Mouse (Mus musculus) embryonic facial prominence, embryonic 12.5 days (tissue): ENCODE measurements around the gene Dock10. TPM values are rescaled to one million over a fixed set of nuclear protein-coding genes. Genes with fewer than 3 reads are reported as not detected.

Source experiments
- ATAC-seq: fragments of 200-750 bp; cut with Nextera tagmentation; 2 replicates; pipeline ENCODE4 v1.8.0; 2017; ENCODE audit not compliant: insufficient number of reproducible peaks, insufficient read depth, low FRiP score, low TSS enrichment
- H3K27ac ChIP-seq: fragments of 300-500 bp; sonication (generic); 2 replicates; pipeline ENCODE4 v1.5.1; 2016; ENCODE audit warnings: mild to moderate bottlenecking
- H3K27me3 ChIP-seq: fragments of 300-500 bp; sonication (generic); 2 replicates; pipeline ENCODE4 v1.6.1; 2016; ENCODE audit warnings: mild to moderate bottlenecking, moderate library complexity
- H3K36me3 ChIP-seq: fragments of 300-500 bp; sonication (generic); 2 replicates; pipeline ENCODE4 v1.6.1; 2016; ENCODE audit warnings: mild to moderate bottlenecking
- H3K4me1 ChIP-seq: fragments of 300-500 bp; sonication (generic); 2 replicates; pipeline ENCODE4 v1.6.1; 2016
- H3K4me2 ChIP-seq: fragments of 300-500 bp; sonication (generic); replicated peaks from 2 replicates; pipeline ENCODE4 v1.6.1; 2016; ENCODE audit warnings: mild to moderate bottlenecking, moderate library complexity
- H3K4me3 ChIP-seq: fragments of 300-500 bp; sonication (generic); 2 replicates; pipeline ENCODE4 v1.5.1; 2016; ENCODE audit warnings: mild to moderate bottlenecking
- H3K9ac ChIP-seq: fragments of 300-500 bp; sonication (generic); 2 replicates; pipeline ENCODE4 v1.6.1; 2016; ENCODE audit warnings: mild to moderate bottlenecking, moderate library complexity
- H3K9me3 ChIP-seq: fragments of 300-500 bp; sonication (generic); 2 replicates; pipeline ENCODE4 v1.6.1; 2016; ENCODE audit warnings: mild to moderate bottlenecking, moderate library complexity
- WGBS: fragments of 180-500 bp; shearing (Covaris S2); methylation state at CpG from one replicate; pipeline ENCODE4 v1.1.7; 2016; 5-methylcytosine and 5-hydroxymethylcytosine counted together
- polyA plus RNA-seq: library from polyadenylated mRNA; unstranded; fragments of >200 nt; fragmentation: Nextera tagmentation; extraction: Ambion mirVana; gene quantifications from 2 replicates; pipeline ENCODE4 v1.2.1, GENCODE M21; 2016

Gene Dock10
- polyA plus RNA-seq, 1 experiment from 2014 or later: 6.4 TPM

DNA sequence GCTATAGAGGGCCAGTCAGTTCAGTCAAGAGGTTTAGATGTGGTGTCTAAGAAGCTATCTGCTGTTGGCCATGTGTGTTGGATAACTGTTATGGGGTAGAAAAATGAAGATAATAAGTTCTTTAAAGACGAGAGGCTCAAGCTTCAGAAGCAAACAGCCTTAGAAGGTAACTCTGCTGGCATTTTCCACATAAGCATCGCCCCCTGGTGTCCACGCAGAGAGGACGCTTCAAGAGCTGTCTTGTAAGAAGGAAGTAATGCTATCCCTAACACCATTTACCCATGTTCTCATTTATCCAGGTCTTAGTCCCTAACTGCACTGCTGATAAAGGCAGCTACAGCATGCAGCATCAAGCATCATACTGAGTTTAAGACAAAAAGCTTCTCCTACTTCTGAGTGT is 35.7 kb downstream of the Dock10 start:
- H3K27me3 ChIP-seq: no peaks in the 10 kb centered on the region
- no peak overlapping the region for H3K27ac ChIP-seq
- 29% methylated on average over 4 of the region's 4 CpGs for WGBS
- H3K9me3 ChIP-seq: no peaks in the 10 kb centered on the region
- ATAC-seq: no peak
- H3K36me3 ChIP-seq: no peaks in the 10 kb centered on the region
- no peak overlapping the region for H3K9ac ChIP-seq
- no peaks in the 10 kb centered on the region; the same call in 1 of the 2 replicates for H3K4me1 ChIP-seq
- no peak overlapping the region for H3K4me2 ChIP-seq
- H3K4me3 ChIP-seq: no peak overlapping the region

DNA sequence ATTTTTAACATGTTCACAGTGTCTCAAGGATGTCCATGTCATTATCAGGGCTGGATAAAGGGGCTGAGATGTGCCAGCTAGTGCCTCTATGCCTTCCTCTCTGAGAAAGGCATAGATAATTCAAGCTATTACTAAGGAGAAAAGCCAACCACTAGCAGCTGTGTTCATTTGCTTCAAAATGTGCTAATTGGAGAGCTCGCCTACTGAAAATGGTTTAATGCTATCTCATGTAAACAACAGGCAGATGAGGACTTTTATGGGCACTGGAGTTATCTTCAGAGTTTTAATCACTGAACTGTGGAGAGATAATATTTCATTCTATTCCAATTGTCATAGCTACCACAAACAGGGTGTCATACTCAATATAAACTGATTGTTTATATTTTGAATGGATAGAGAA is 36.3 kb downstream of the Dock10 start:
- WGBS: 82% methylated on average over 1 of the region's 1 CpGs
- no peak for ATAC-seq
- H3K27ac ChIP-seq: no peak overlapping the region
- no peaks in the 10 kb centered on the region for H3K9me3 ChIP-seq
- H3K36me3 ChIP-seq: no peaks in the 10 kb centered on the region
- no peak overlapping the region for H3K4me3 ChIP-seq
- no peaks in the 10 kb centered on the region; the same call in 1 of the 2 replicates for H3K4me1 ChIP-seq
- H3K9ac ChIP-seq: no peak overlapping the region
- no peaks in the 10 kb centered on the region for H3K27me3 ChIP-seq
- H3K4me2 ChIP-seq: no peak overlapping the region

- no peaks in the 10 kb centered on the region for H3K9me3 ChIP-seq
- no peak for ATAC-seq
- 94% methylated on average over 2 of the region's 2 CpGs for WGBS
- H3K4me3 ChIP-seq: no peak overlapping the region
- H3K27ac ChIP-seq: no peak overlapping the region
- no peaks in the 10 kb centered on the region for H3K27me3 ChIP-seq
- no peaks in the 10 kb centered on the region; the same call in 1 of the 2 replicates for H3K4me1 ChIP-seq
- no peak overlapping the region for H3K4me2 ChIP-seq
- no peak overlapping the region for H3K9ac ChIP-seq
- no peaks in the 10 kb centered on the region for H3K36me3 ChIP-seq
These were observed 37.1 kb downstream of the Dock10 start for GRCm38 (mm10) chr1:80721181-80721580.

- Histone ChIP-seq H3K4me1 (no peaks in the 10 kb centered on the region; the same call in 1 of the 2 replicates), H3K27ac (no peak overlapping the region)
These were observed 38.2 kb downstream of the Dock10 start for GRCm38 (mm10) chr1:80720146-80720545.

GRCm38 (mm10) chr1:80719436-80719835 is 38.9 kb downstream of the Dock10 start:
- no peaks in the 10 kb centered on the region for H3K9me3 ChIP-seq
- H3K36me3 ChIP-seq: no peaks in the 10 kb centered on the region
- ATAC-seq: no peak
- H3K9ac ChIP-seq: no peak overlapping the region
- no peak overlapping the region for H3K4me2 ChIP-seq
- no peak overlapping the region for H3K4me3 ChIP-seq
- 84% methylated on average over 6 of the region's 6 CpGs for WGBS
- H3K27ac ChIP-seq: no peak overlapping the region
- H3K4me1 ChIP-seq: no peaks in the 10 kb centered on the region; the same call in 1 of the 2 replicates
- H3K27me3 ChIP-seq: no peaks in the 10 kb centered on the region

More at GRCm38 (mm10) chr1:80720146-80720545, 38.2 kb downstream of the Dock10 start:
- no peaks in the 10 kb centered on the region for H3K27me3 ChIP-seq
- no peak overlapping the region for H3K4me3 ChIP-seq
- no peak overlapping the region for H3K9ac ChIP-seq
- ATAC-seq: no peak
- H3K9me3 ChIP-seq: no peaks in the 10 kb centered on the region
- H3K36me3 ChIP-seq: no peaks in the 10 kb centered on the region
- no peak overlapping the region for H3K4me2 ChIP-seq

- no peak overlapping the region for H3K4me2 ChIP-seq
- no peak for ATAC-seq
- no peaks in the 10 kb centered on the region for H3K27me3 ChIP-seq
- 75% methylated on average over 1 of the region's 1 CpGs for WGBS
- no peaks in the 10 kb centered on the region for H3K4me1 ChIP-seq
- no peak overlapping the region for H3K4me3 ChIP-seq
- no peaks in the 10 kb centered on the region for H3K36me3 ChIP-seq
- H3K27ac ChIP-seq: no peak overlapping the region
- H3K9ac ChIP-seq: no peak overlapping the region
- H3K9me3 ChIP-seq: no peaks in the 10 kb centered on the region
These were observed 39.7 kb downstream of the Dock10 start for GRCm38 (mm10) chr1:80718666-80719065.

- Histone ChIP-seq H3K36me3 (no peaks in the 10 kb centered on the region), H3K4me3 (no peak overlapping the region), H3K9me3 (no peaks in the 10 kb centered on the region), H3K9ac (no peak overlapping the region), H3K27me3 (no peaks in the 10 kb centered on the region), H3K4me1 (0 out of 2 replicates have a peak, but pooled peaks cover 3% of the 10 kb centered on the region), H3K27ac (no peak overlapping the region), H3K4me2 (no peak overlapping the region)
- 58% methylated on average over 3 of the region's 3 CpGs for WGBS
- no peak for ATAC-seq
These were observed 42.4 kb downstream of the Dock10 start for GRCm38 (mm10) chr1:80715917-80716316.

DNA sequence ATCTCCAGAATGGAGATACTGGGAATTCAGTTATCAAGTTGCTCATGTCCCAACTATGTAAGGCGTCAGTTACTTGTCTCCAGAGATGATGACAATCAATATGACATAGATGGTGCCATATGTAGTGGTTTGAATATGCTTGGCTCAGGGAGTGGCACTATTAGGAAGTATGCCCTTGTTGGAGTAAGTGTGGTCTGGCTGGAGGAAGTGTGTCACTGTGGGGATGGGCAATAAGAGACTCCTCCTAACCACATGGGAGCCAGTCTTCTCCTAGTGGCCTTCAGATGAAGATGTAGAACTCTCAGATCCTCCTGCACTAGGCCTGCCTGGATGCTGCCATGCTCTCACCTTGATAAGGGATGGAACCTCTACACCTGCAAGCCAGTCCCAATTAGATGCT is 44.4 kb downstream of the Dock10 start:
- H3K4me2 ChIP-seq: no peak overlapping the region
- no peak overlapping the region for H3K9ac ChIP-seq
- no peak for ATAC-seq
- 82% methylated on average over 1 of the region's 1 CpGs for WGBS
- H3K36me3 ChIP-seq: no peaks in the 10 kb centered on the region
- peaks cover 13% of the 10 kb centered on the region; the same call in 1 of the 2 replicates for H3K4me1 ChIP-seq
- H3K9me3 ChIP-seq: no peaks in the 10 kb centered on the region
- no peaks in the 10 kb centered on the region for H3K27me3 ChIP-seq
- H3K4me3 ChIP-seq: no peak overlapping the region
- H3K27ac ChIP-seq: no peak overlapping the region

GRCm38 (mm10) chr1:80710607-80711261 is 47.6 kb downstream of the Dock10 start:
- Histone ChIP-seq H3K4me1 (peaks cover 13% of the 10 kb centered on the region; the same call in 1 of the 2 replicates), H3K27ac (no peak overlapping the region), H3K9ac (no peak overlapping the region), H3K4me3 (no peak overlapping the region), H3K36me3 (no peaks in the 10 kb centered on the region), H3K9me3 (no peaks in the 10 kb centered on the region), H3K4me2 (no peak overlapping the region), H3K27me3 (no peaks in the 10 kb centered on the region)
- no peak for ATAC-seq
- WGBS: 66% methylated on average over 8 of the region's 8 CpGs

GRCm38 (mm10) chr1:80710097-80710541 is 48.2 kb downstream of the Dock10 start:
- ATAC-seq: no peak
- no peaks in the 10 kb centered on the region for H3K9me3 ChIP-seq
- no peak overlapping the region; the same call in 1 of the 2 replicates for H3K27ac ChIP-seq
- H3K4me2 ChIP-seq: no peak overlapping the region
- no peak overlapping the region for H3K4me3 ChIP-seq
- H3K9ac ChIP-seq: no peak overlapping the region
- no peaks in the 10 kb centered on the region for H3K36me3 ChIP-seq
- H3K4me1 ChIP-seq: peaks cover 13% of the 10 kb centered on the region; the same call in 1 of the 2 replicates
- no peaks in the 10 kb centered on the region for H3K27me3 ChIP-seq
- WGBS: 53% methylated on average over 5 of the region's 5 CpGs

GRCm38 (mm10) chr1:80709299-80709698 is 49.0 kb downstream of the Dock10 start:
- Histone ChIP-seq H3K4me1 (peaks cover 13% of the 10 kb centered on the region; the same call in 1 of the 2 replicates), H3K27ac (0 out of 2 replicates have a peak overlapping the region, but pooled peaks have one; percentile 2), H3K27me3 (no peaks in the 10 kb centered on the region), H3K36me3 (no peaks in the 10 kb centered on the region), H3K9me3 (no peaks in the 10 kb centered on the region), H3K9ac (no peak overlapping the region), H3K4me2 (0 out of 2 replicates have a peak overlapping the region, but pooled peaks have one; percentile 7), H3K4me3 (no peak overlapping the region)
- WGBS: 62% methylated on average over 14 of the region's 14 CpGs
- no peak for ATAC-seq

- no peak overlapping the region for H3K27ac ChIP-seq
- H3K27me3 ChIP-seq: no peaks in the 10 kb centered on the region
- no peak overlapping the region for H3K4me2 ChIP-seq
- no peak for ATAC-seq
- H3K9ac ChIP-seq: no peak overlapping the region
- H3K4me3 ChIP-seq: no peak overlapping the region
- H3K36me3 ChIP-seq: no peaks in the 10 kb centered on the region
- 92% methylated on average over 1 of the region's 1 CpGs for WGBS
- H3K9me3 ChIP-seq: no peaks in the 10 kb centered on the region
- H3K4me1 ChIP-seq: no peaks in the 10 kb centered on the region
These were observed 55.0 kb downstream of the Dock10 start for GRCm38 (mm10) chr1:80703279-80703678.
